Mouse (Mus musculus) limb, embryonic 14.5 days (tissue): Measurements from ENCODE around the gene Klk12. TPM values are rescaled to one million over a fixed set of nuclear protein-coding genes. Genes with fewer than 3 reads are reported as not detected.

ENCODE experiments used
- ATAC-seq: fragments of 200-750 bp; cut with Nextera tagmentation; 2 replicates; pipeline ENCODE4 v1.8.0; 2017; ENCODE audit warnings: low read depth, moderate number of reproducible peaks, moderate TSS enrichment; ENCODE audit not compliant: low FRiP score
- DNase-seq: peaks from one replicate; pipeline ENCODE4 v3.0.0-alpha.2; 2015; ENCODE audit warnings: low spot score
- H3K27ac ChIP-seq: fragments of 300-500 bp; sonication (generic); replicated peaks from 2 replicates; pipeline ENCODE4 v1.5.1; 2014; ENCODE audit warnings: low read depth, mild to moderate bottlenecking, low read length, moderate library complexity, mixed read lengths
- H3K27me3 ChIP-seq: fragments of 300-500 bp; sonication (generic); 2 replicates; pipeline ENCODE4 v1.6.1; 2014; ENCODE audit warnings: low read length, mixed read lengths; ENCODE audit not compliant: control insufficient read depth, insufficient read depth
- H3K36me3 ChIP-seq: fragments of 300-500 bp; sonication (generic); 2 replicates; pipeline ENCODE4 v1.6.1; 2014; ENCODE audit warnings: mild to moderate bottlenecking, low read length, moderate library complexity, mixed read lengths; ENCODE audit not compliant: control insufficient read depth, insufficient read depth
- H3K4me1 ChIP-seq: fragments of 300-500 bp; sonication (generic); 2 replicates; pipeline ENCODE4 v1.6.1; 2014; ENCODE audit warnings: antibody characterized with exemption, low read length, mixed read lengths; ENCODE audit not compliant: control insufficient read depth, insufficient read depth
- H3K4me2 ChIP-seq: fragments of 300-500 bp; sonication (generic); replicated peaks from 2 replicates; pipeline ENCODE4 v1.6.1; 2014; ENCODE audit warnings: low read depth, mild to moderate bottlenecking, low read length, moderate library complexity; ENCODE audit not compliant: severe bottlenecking
- H3K4me3 ChIP-seq: fragments of 300-500 bp; sonication (generic); replicated peaks from 2 replicates; pipeline ENCODE4 v1.5.1; 2014; ENCODE audit warnings: low read length
- H3K9ac ChIP-seq: fragments of 300-500 bp; sonication (generic); 2 replicates; pipeline ENCODE4 v1.6.1; 2014; ENCODE audit warnings: mild to moderate bottlenecking, low read depth, low read length, moderate library complexity; ENCODE audit not compliant: severe bottlenecking
- H3K9me3 ChIP-seq: fragments of 300-500 bp; sonication (generic); 2 replicates; pipeline ENCODE4 v1.6.1; 2016; ENCODE audit warnings: low read length; ENCODE audit not compliant: control insufficient read depth
- POLR2A ChIP-seq: fragments of 200-500 bp; IDR thresholded peaks from 2 replicates; pipeline ENCODE4 v1.8.0; 2012; ENCODE audit warnings: inconsistent platforms, mild to moderate bottlenecking, moderate library complexity, borderline replicate concordance; ENCODE audit not compliant: insufficient read depth, insufficient read length; ENCODE audit errors: extremely low read depth
- whole genome bisulfite sequencing: fragments of 180-500 bp; shearing (Covaris S2); extraction: QIAGEN DNeasy Blood & Tissue Kit; methylation state at CpG from one replicate; pipeline ENCODE4 v1.1.7; 2014; 5-methylcytosine and 5-hydroxymethylcytosine counted together
- polyA plus RNA-seq, 2 experiments: library from polyadenylated mRNA; depleted of rRNA in 1 of 2; stranded (reverse) in 1 of 2; unstranded in 1 of 2; fragments of >200 nt; fragmentation: Nextera tagmentation in 1 of 2; extraction: Ambion mirVana in 1 of 2; gene quantifications; 2 replicates each; pipeline versions ENCODE4 v1.2.1 to v1.2.3; 2012 to 2014

Klk12 gene
- polyA plus RNA-seq, 2 experiments: not detected

DNA sequence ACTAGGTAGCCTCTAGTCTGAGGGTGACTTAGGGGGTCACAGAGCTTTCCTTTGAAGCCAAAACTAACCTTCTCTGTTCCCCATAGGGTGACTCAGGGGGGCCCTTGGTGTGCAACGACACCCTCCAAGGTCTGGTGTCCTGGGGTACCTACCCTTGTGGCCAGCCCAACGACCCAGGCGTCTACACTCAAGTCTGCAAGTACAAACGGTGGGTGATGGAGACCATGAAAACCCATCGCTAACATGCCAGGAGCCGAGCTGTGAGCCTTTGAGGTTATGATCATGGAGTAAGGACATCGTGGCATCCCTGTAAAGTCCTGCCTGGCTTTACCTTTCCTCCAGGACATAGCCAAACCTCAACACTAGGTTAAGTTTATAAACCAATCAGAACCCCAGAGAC is 46.5 kb downstream of the Klk12 start:
- ATAC-seq: no peak

DNA sequence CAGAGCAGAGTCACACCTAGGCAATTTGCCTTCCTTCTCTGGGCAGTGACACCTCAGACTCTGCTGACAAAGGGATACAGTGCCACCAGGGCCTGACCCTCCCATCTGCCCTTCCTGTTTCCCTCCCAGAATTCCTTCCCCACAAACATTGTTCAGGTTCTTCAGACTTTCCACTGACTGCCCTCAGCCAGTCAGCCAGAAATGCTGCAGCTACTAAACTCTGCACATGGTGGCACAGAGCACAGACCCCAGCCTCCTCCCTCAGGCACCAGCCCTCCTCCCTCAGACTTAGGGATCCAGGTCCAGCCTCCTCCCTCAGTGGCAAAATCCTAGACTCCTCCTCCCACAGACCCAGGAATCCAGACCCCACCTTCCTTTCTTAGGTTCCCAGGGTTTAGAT is 48.0 kb downstream of the Klk12 start:
- TF ChIP-seq POLR2A: no peak
- Histone ChIP-seq H3K4me2 (no peak overlapping the region), H3K4me3 (no peak overlapping the region), H3K36me3 (no peaks in the 10 kb centered on the region), H3K4me1 (no peaks in the 10 kb centered on the region), H3K27ac (no peak overlapping the region), H3K9me3 (no peaks in the 10 kb centered on the region), H3K9ac (no peak overlapping the region), H3K27me3 (no peaks in the 10 kb centered on the region)
- DNase-seq: no peak
- ATAC-seq: no peak

More for the DNA sequence above, 46.5 kb downstream of the Klk12 start:
- WGBS: 85% methylated on average over 7 of the region's 7 CpGs
- TF ChIP-seq POLR2A: no peak
- no peaks in the 10 kb centered on the region for H3K9me3 ChIP-seq
- no peaks in the 10 kb centered on the region for H3K27me3 ChIP-seq
- H3K36me3 ChIP-seq: no peaks in the 10 kb centered on the region
- H3K4me1 ChIP-seq: no peaks in the 10 kb centered on the region
- H3K9ac ChIP-seq: no peak overlapping the region
- H3K27ac ChIP-seq: no peak overlapping the region
- DNase-seq: no peak
- H3K4me3 ChIP-seq: no peak overlapping the region
- no peak overlapping the region for H3K4me2 ChIP-seq

DNA sequence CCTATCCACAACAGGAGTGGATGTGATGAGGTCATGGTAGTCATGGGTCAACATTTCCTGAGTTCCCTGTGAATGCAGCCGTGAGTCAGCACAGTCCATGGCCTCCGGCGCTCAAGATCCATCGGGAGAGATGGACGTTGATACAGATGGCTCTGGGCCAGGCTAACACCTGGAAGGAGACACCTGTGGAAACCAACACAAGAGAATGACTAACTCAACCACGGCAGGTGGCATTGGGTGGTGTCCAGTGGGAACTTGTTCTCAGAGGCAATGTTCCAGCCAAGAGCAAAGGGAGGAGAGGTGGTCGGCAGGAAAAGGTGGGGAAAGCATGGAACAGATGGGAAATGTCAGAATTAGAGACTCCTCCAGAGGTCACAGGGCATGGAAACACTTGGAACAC is 52.9 kb downstream of the Klk12 start:
- H3K27me3 ChIP-seq: no peaks in the 10 kb centered on the region
- no peak overlapping the region for H3K4me3 ChIP-seq
- H3K9ac ChIP-seq: no peak overlapping the region
- H3K4me1 ChIP-seq: no peaks in the 10 kb centered on the region
- no peaks in the 10 kb centered on the region for H3K36me3 ChIP-seq
- H3K27ac ChIP-seq: no peak overlapping the region
- 84% methylated on average over 7 of the region's 7 CpGs for WGBS
- DNase-seq (no peak), ATAC-seq (no peak)
- TF ChIP-seq POLR2A: no peak
- no peak overlapping the region for H3K4me2 ChIP-seq
- H3K9me3 ChIP-seq: no peaks in the 10 kb centered on the region

Other genes with a start within 250 kb of the Klk12 start
- gene Cd33, start 224.5 kb upstream of the Klk12 start, polyA plus RNA-seq (2012; rRNA removed): 2.4 and 3.0 TPM in 2 replicates
- gene Cd33, start 224.5 kb upstream of the Klk12 start, polyA plus RNA-seq (2014; fragmentation: Nextera tagmentation; extraction: Ambion mirVana): 2.9 and 3.1 TPM in 2 replicates
- gene Zfp658, start 206.6 kb upstream of the Klk12 start, polyA plus RNA-seq (2012; rRNA removed): 4.9 and 5.7 TPM in 2 replicates
- 3.6 and 3.8 TPM in 2 replicates for gene Zfp658, start 206.6 kb upstream of the Klk12 start, polyA plus RNA-seq (2014; fragmentation: Nextera tagmentation; extraction: Ambion mirVana)
- gene Zfp719, start 189.3 kb upstream of the Klk12 start, polyA plus RNA-seq (2012; rRNA removed): 5.8 and 6.7 TPM in 2 replicates
- gene Zfp719, start 189.3 kb upstream of the Klk12 start, polyA plus RNA-seq (2014; fragmentation: Nextera tagmentation; extraction: Ambion mirVana): 13.1 and 16.0 TPM in 2 replicates
- gene Zfp819, start 161.7 kb upstream of the Klk12 start, polyA plus RNA-seq (2012; rRNA removed): 0.04 and 0.11 TPM in 2 replicates
- gene Zfp819, start 161.7 kb upstream of the Klk12 start, polyA plus RNA-seq (2014; fragmentation: Nextera tagmentation; extraction: Ambion mirVana): 0.19 TPM in 1 of 2 replicates, not detected in the other
- gene Ceacam18, start 134.2 kb upstream of the Klk12 start, polyA plus RNA-seq (2012; rRNA removed): not detected in 2 replicates
- not detected in 2 replicates for gene Ceacam18, start 134.2 kb upstream of the Klk12 start, polyA plus RNA-seq (2014; fragmentation: Nextera tagmentation; extraction: Ambion mirVana)
- 0.65 and 1.1 TPM in 2 replicates for gene Siglece, start 108.7 kb upstream of the Klk12 start, polyA plus RNA-seq (2012; rRNA removed)
- 0.55 and 1.1 TPM in 2 replicates for gene Siglece, start 108.7 kb upstream of the Klk12 start, polyA plus RNA-seq (2014; fragmentation: Nextera tagmentation; extraction: Ambion mirVana)
- gene Ctu1, start 96.9 kb upstream of the Klk12 start, polyA plus RNA-seq (2012; rRNA removed): 13.4 and 15.8 TPM in 2 replicates
- 11.2 and 12.0 TPM in 2 replicates for gene Ctu1, start 96.9 kb upstream of the Klk12 start, polyA plus RNA-seq (2014; fragmentation: Nextera tagmentation; extraction: Ambion mirVana)
- gene Klk14, start 78.5 kb upstream of the Klk12 start, polyA plus RNA-seq (2012; rRNA removed): 0.14 and 0.20 TPM in 2 replicates
- not detected in 2 replicates for gene Klk14, start 78.5 kb upstream of the Klk12 start, polyA plus RNA-seq (2014; fragmentation: Nextera tagmentation; extraction: Ambion mirVana)
- gene Klk13, start 56.3 kb upstream of the Klk12 start, polyA plus RNA-seq (2012; rRNA removed): 1.7 and 1.8 TPM in 2 replicates
- gene Klk13, start 56.3 kb upstream of the Klk12 start, polyA plus RNA-seq (2014; fragmentation: Nextera tagmentation; extraction: Ambion mirVana): 2.9 and 3.7 TPM in 2 replicates
- 3.5 and 3.8 TPM in 2 replicates for gene Klk11, start 5.7 kb downstream of the Klk12 start, polyA plus RNA-seq (2012; rRNA removed)
- gene Klk11, start 5.7 kb downstream of the Klk12 start, polyA plus RNA-seq (2014; fragmentation: Nextera tagmentation; extraction: Ambion mirVana): 1.6 and 3.4 TPM in 2 replicates
- gene Klk10, start 12.1 kb downstream of the Klk12 start, polyA plus RNA-seq (2012; rRNA removed): 6.8 and 7.4 TPM in 2 replicates
- gene Klk10, start 12.1 kb downstream of the Klk12 start, polyA plus RNA-seq (2014; fragmentation: Nextera tagmentation; extraction: Ambion mirVana): 7.5 and 7.8 TPM in 2 replicates
- gene Klk9, start 23.0 kb downstream of the Klk12 start, polyA plus RNA-seq (2012; rRNA removed): 0.14 and 0.21 TPM in 2 replicates
- gene Klk9, start 23.0 kb downstream of the Klk12 start, polyA plus RNA-seq (2014; fragmentation: Nextera tagmentation; extraction: Ambion mirVana): 0.21 and 0.53 TPM in 2 replicates
- 12.6 and 18.4 TPM in 2 replicates for gene Klk8, start 28.7 kb downstream of the Klk12 start, polyA plus RNA-seq (2012; rRNA removed)
- 30.5 and 34.7 TPM in 2 replicates for gene Klk8, start 28.7 kb downstream of the Klk12 start, polyA plus RNA-seq (2014; fragmentation: Nextera tagmentation; extraction: Ambion mirVana)
- gene Klk7, start 42.4 kb downstream of the Klk12 start, polyA plus RNA-seq (2012; rRNA removed): 0.14 and 0.21 TPM in 2 replicates
- 0.12 TPM in 1 of 2 replicates, not detected in the other for gene Klk7, start 42.4 kb downstream of the Klk12 start, polyA plus RNA-seq (2014; fragmentation: Nextera tagmentation; extraction: Ambion mirVana)
- 0.08 TPM in 1 of 2 replicates, not detected in the other for gene Klk6, start 55.6 kb downstream of the Klk12 start, polyA plus RNA-seq (2012; rRNA removed)
- not detected in 2 replicates for gene Klk6, start 55.6 kb downstream of the Klk12 start, polyA plus RNA-seq (2014; fragmentation: Nextera tagmentation; extraction: Ambion mirVana)
- 0.40 and 0.55 TPM in 2 replicates for gene Klk5, start 73.1 kb downstream of the Klk12 start, polyA plus RNA-seq (2012; rRNA removed)
- gene Klk5, start 73.1 kb downstream of the Klk12 start, polyA plus RNA-seq (2014; fragmentation: Nextera tagmentation; extraction: Ambion mirVana): 0.80 and 2.7 TPM in 2 replicates
- 0.09 and 0.12 TPM in 2 replicates for gene Klk4, start 112.3 kb downstream of the Klk12 start, polyA plus RNA-seq (2012; rRNA removed)
- gene Klk4, start 112.3 kb downstream of the Klk12 start, polyA plus RNA-seq (2014; fragmentation: Nextera tagmentation; extraction: Ambion mirVana): not detected in 2 replicates
- gene Klk15, start 164.8 kb downstream of the Klk12 start, polyA plus RNA-seq (2012; rRNA removed): not detected in 2 replicates
- not detected in 2 replicates for gene Klk15, start 164.8 kb downstream of the Klk12 start, polyA plus RNA-seq (2014; fragmentation: Nextera tagmentation; extraction: Ambion mirVana)
- not detected in 2 replicates for gene Klk1b8, start 181.8 kb downstream of the Klk12 start, polyA plus RNA-seq (2012; rRNA removed)
- not detected in 2 replicates for gene Klk1b8, start 181.8 kb downstream of the Klk12 start, polyA plus RNA-seq (2014; fragmentation: Nextera tagmentation; extraction: Ambion mirVana)
- not detected in 2 replicates for gene Klk1b1, start 197.9 kb downstream of the Klk12 start, polyA plus RNA-seq (2012; rRNA removed)
- gene Klk1b1, start 197.9 kb downstream of the Klk12 start, polyA plus RNA-seq (2014; fragmentation: Nextera tagmentation; extraction: Ambion mirVana): not detected in 2 replicates
- not detected in 2 replicates for gene Klk1b9, start 207.2 kb downstream of the Klk12 start, polyA plus RNA-seq (2012; rRNA removed)
- gene Klk1b9, start 207.2 kb downstream of the Klk12 start, polyA plus RNA-seq (2014; fragmentation: Nextera tagmentation; extraction: Ambion mirVana): not detected in 2 replicates
- not detected in 2 replicates for gene Klk1b11, start 227.0 kb downstream of the Klk12 start, polyA plus RNA-seq (2012; rRNA removed)
- gene Klk1b11, start 227.0 kb downstream of the Klk12 start, polyA plus RNA-seq (2014; fragmentation: Nextera tagmentation; extraction: Ambion mirVana): not detected in 2 replicates
- 0.05 and 0.20 TPM in 2 replicates for gene Klk1b26, start 243.3 kb downstream of the Klk12 start, polyA plus RNA-seq (2012; rRNA removed)
- 0.14 and 0.36 TPM in 2 replicates for gene Klk1b26, start 243.3 kb downstream of the Klk12 start, polyA plus RNA-seq (2014; fragmentation: Nextera tagmentation; extraction: Ambion mirVana)